Mouse (Mus musculus) liver, adult (tissue): Measurements from ENCODE around the gene Sgta.

ENCODE experiments used
- GATA4 ChIP-seq: IDR thresholded peaks from 2 replicates; pipeline ENCODE4 v1.6.1; 2014; ENCODE audit warnings: mild to moderate bottlenecking, low read length; ENCODE audit not compliant: insufficient replicate concordance

The Sgta gene

GRCm38 (mm10) chr10:81059603-81060543, at the start of gene Sgta:
TSS of gene Sgta (minus strand) at chr10:81060181.
- no peak; the same call in 1 of the 2 replicates for TF ChIP-seq GATA4

- TF ChIP-seq GATA4: peak; percentile 87; the same call in 1 of the 2 replicates
Observed at GRCm38 (mm10) chr10:81106113-81106721, 46.2 kb upstream of the Sgta start.

- TF ChIP-seq GATA4: no peak
Observed at GRCm38 (mm10) chr10:81105565-81106112, 45.7 kb upstream of the Sgta start, which contains the start of gene Map2k2. TSS of gene Map2k2 (plus strand) at chr10:81105915.

GRCm38 (mm10) chr10:81094931-81095678, 35.1 kb upstream of the Sgta start:
- TF ChIP-seq GATA4: no peak

GRCm38 (mm10) chr10:81092465-81093250, 32.7 kb upstream of the Sgta start:
- peak; percentile 98 for TF ChIP-seq GATA4

GRCm38 (mm10) chr10:81090621-81091020, 30.6 kb upstream of the Sgta start:
- TF ChIP-seq GATA4: peak; percentile 43; the same call in 1 of the 2 replicates

- no peak for TF ChIP-seq GATA4
Observed at GRCm38 (mm10) chr10:81089216-81089615, 29.2 kb upstream of the Sgta start.

GRCm38 (mm10) chr10:81087021-81087420, 27.0 kb upstream of the Sgta start:
- no peak for TF ChIP-seq GATA4

GRCm38 (mm10) chr10:81082168-81082960, 22.4 kb upstream of the Sgta start:
- TF ChIP-seq GATA4: no peak

GRCm38 (mm10) chr10:81080008-81080655, 20.2 kb upstream of the Sgta start:
- no peak for TF ChIP-seq GATA4

GRCm38 (mm10) chr10:81077916-81078315, 17.9 kb upstream of the Sgta start:
- TF ChIP-seq GATA4: no peak

- no peak for TF ChIP-seq GATA4
Observed at GRCm38 (mm10) chr10:81076356-81076755, 16.4 kb upstream of the Sgta start.

- TF ChIP-seq GATA4: no peak
Observed at GRCm38 (mm10) chr10:81075734-81076133, 15.8 kb upstream of the Sgta start.

GRCm38 (mm10) chr10:81073464-81073863, 13.5 kb upstream of the Sgta start:
- no peak for TF ChIP-seq GATA4
